Mouse (Mus musculus) heart, embryonic 14.5 days (tissue): Measurements from ENCODE around the gene H2-Ob. TPM values are rescaled to one million over a fixed set of nuclear protein-coding genes. Genes with fewer than 3 reads are reported as not detected.
A peak's percentile ranks its signal among the peaks of the same experiment; 100 is the strongest.

Source experiments
- ATAC-seq: fragments of 200-750 bp; cut with Nextera tagmentation; 2 replicates; pipeline ENCODE4 v1.8.0; 2017; ENCODE audit warnings: low read depth, moderate TSS enrichment; ENCODE audit not compliant: insufficient number of reproducible peaks, insufficient read depth, low FRiP score
- H3K27ac ChIP-seq, 2 experiments: fragments of 200-500 bp in 1 of 2; fragments of 300-500 bp in 1 of 2; sonication (generic) in 1 of 2; replicated peaks in 1 of 2; 2 replicates each; pipeline ENCODE4 v1.5.1; 2012 to 2014; ENCODE audit warnings: low read depth in 2 of 2, low read length in 2 of 2, control low read depth in 1 of 2, mild to moderate bottlenecking in 1 of 2, mixed read lengths in 1 of 2; ENCODE audit not compliant: control insufficient read depth in 1 of 2, insufficient read depth in 1 of 2
- H3K27me3 ChIP-seq: fragments of 300-500 bp; sonication (generic); 2 replicates; pipeline ENCODE4 v1.6.1; 2014; ENCODE audit warnings: mild to moderate bottlenecking, low read length, control low read depth; ENCODE audit not compliant: control insufficient read depth, insufficient read depth
- H3K36me3 ChIP-seq: fragments of 300-500 bp; sonication (generic); 2 replicates; pipeline ENCODE4 v1.6.1; 2014; ENCODE audit warnings: mild to moderate bottlenecking, control low read depth, low read length, mixed read lengths; ENCODE audit not compliant: control insufficient read depth, insufficient read depth
- H3K4me1 ChIP-seq, 2 experiments: fragments of 200-500 bp in 1 of 2; fragments of 300-500 bp in 1 of 2; sonication (generic) in 1 of 2; 2 replicates each; pipeline ENCODE4 v1.6.1; 2012 to 2014; ENCODE audit warnings: low read length in 2 of 2, control low read depth in 1 of 2, mixed read lengths in 1 of 2; ENCODE audit not compliant: control insufficient read depth in 2 of 2, insufficient read depth in 2 of 2
- H3K4me2 ChIP-seq: fragments of 300-500 bp; sonication (generic); 2 replicates; pipeline ENCODE4 v1.6.1; 2014; ENCODE audit warnings: mild to moderate bottlenecking, low read length
- H3K4me3 ChIP-seq, 2 experiments: fragments of 200-500 bp in 1 of 2; fragments of 300-500 bp in 1 of 2; sonication (generic) in 1 of 2; 2 replicates each; pipeline ENCODE4 v1.5.1; 2012 to 2014; ENCODE audit warnings: low read length in 2 of 2, mild to moderate bottlenecking in 2 of 2, control low read depth in 1 of 2, low read depth in 1 of 2, moderate library complexity in 1 of 2; ENCODE audit not compliant: control insufficient read depth in 1 of 2, insufficient read depth in 1 of 2
- H3K9ac ChIP-seq: fragments of 300-500 bp; sonication (generic); 2 replicates; pipeline ENCODE4 v1.6.1; 2014; ENCODE audit warnings: mild to moderate bottlenecking, low read length
- H3K9me3 ChIP-seq: fragments of 300-500 bp; sonication (generic); 2 replicates; pipeline ENCODE4 v1.6.1; 2016; ENCODE audit warnings: low read length, control low read depth; ENCODE audit not compliant: control insufficient read depth
- WGBS: fragments of 180-500 bp; shearing (Covaris S2); extraction: QIAGEN DNeasy Blood & Tissue Kit; methylation state at CpG from one replicate; pipeline ENCODE4 v1.1.7; 2014; 5-methylcytosine and 5-hydroxymethylcytosine counted together
- polyA plus RNA-seq: library from polyadenylated mRNA; unstranded; fragments of >200 nt; fragmentation: Nextera tagmentation; extraction: Ambion mirVana; gene quantifications from 2 replicates; pipeline ENCODE4 v1.2.1, GENCODE M21; 2014

H2-Ob gene
- polyA plus RNA-seq, 1 experiment from 2014 or later: not detected

- no peak within 1 kb of the TSS for H3K9ac ChIP-seq
- H3K27me3 ChIP-seq: peaks cover 5% of the 10 kb centered on the region
- H3K4me3 ChIP-seq: no peak within 1 kb of the TSS
- WGBS: 65% methylated on average over 11 of the region's 11 CpGs
- ATAC-seq: no peak
- no peaks in the 10 kb centered on the region for H3K4me1 ChIP-seq
- no peak within 1 kb of the TSS for H3K4me2 ChIP-seq
- H3K9me3 ChIP-seq: 0 out of 2 replicates have a peak, but pooled peaks cover under 1% of the 10 kb centered on the region
- no peaks in the 10 kb centered on the region for H3K36me3 ChIP-seq
- no peak within 1 kb of the TSS for H3K27ac ChIP-seq
Observed at GRCm38 (mm10) chr17:34257594-34258375, 19.1 kb downstream of the H2-Ob start, which contains the start of gene H2-Ab1. Gene H2-Ab1, plus strand, starts transcription at chr17:34257689.

GRCm38 (mm10) chr17:34260551-34260950 is 21.8 kb downstream of the H2-Ob start:
- ATAC-seq: no peak
- no peaks in the 10 kb centered on the region for H3K36me3 ChIP-seq
- H3K4me3 ChIP-seq: no peak overlapping the region
- H3K4me1 ChIP-seq: peaks cover 5 to 12% of the 10 kb centered on the region in 2 experiments; a peak in 3 of 4 replicates
- no peaks in the 10 kb centered on the region for H3K9me3 ChIP-seq
- 60% methylated on average over 5 of the region's 5 CpGs for WGBS
- no peak overlapping the region for H3K27ac ChIP-seq
- no peak overlapping the region for H3K4me2 ChIP-seq
- peaks cover 16% of the 10 kb centered on the region for H3K27me3 ChIP-seq
- no peak overlapping the region for H3K9ac ChIP-seq

- 17% methylated on average over 4 of the region's 4 CpGs for WGBS
- H3K27me3 ChIP-seq: peaks cover 16% of the 10 kb centered on the region
- no peak overlapping the region for H3K9ac ChIP-seq
- H3K4me1 ChIP-seq: peaks cover 5 to 12% of the 10 kb centered on the region in 2 experiments; a peak in 3 of 4 replicates
- no peak overlapping the region for H3K4me3 ChIP-seq
- no peaks in the 10 kb centered on the region for H3K36me3 ChIP-seq
- peak; percentile 50; the same call in 1 of the 2 replicates for ATAC-seq
- no peaks in the 10 kb centered on the region for H3K9me3 ChIP-seq
- H3K4me2 ChIP-seq: no peak overlapping the region
- H3K27ac ChIP-seq: no peak overlapping the region
Observed at GRCm38 (mm10) chr17:34261502-34261901, 22.8 kb downstream of the H2-Ob start.

- 0 out of 2 replicates have a peak, but pooled peaks have one; percentile 55 for ATAC-seq
- peaks cover 16% of the 10 kb centered on the region for H3K27me3 ChIP-seq
- H3K9ac ChIP-seq: peak overlapping the region; percentile 47
- peaks cover 5 to 12% of the 10 kb centered on the region in 2 experiments; a peak in 3 of 4 replicates for H3K4me1 ChIP-seq
- H3K4me2 ChIP-seq: peak overlapping the region; percentile 97
- WGBS: 0% methylated on average over 8 of the region's 8 CpGs
- H3K27ac ChIP-seq: no peak overlapping the region
- H3K4me3 ChIP-seq: peak overlapping the region; percentile 60 to 62
- no peaks in the 10 kb centered on the region for H3K9me3 ChIP-seq
- H3K36me3 ChIP-seq: no peaks in the 10 kb centered on the region
Observed at GRCm38 (mm10) chr17:34263068-34263467, 24.4 kb downstream of the H2-Ob start.

GRCm38 (mm10) chr17:34263811-34264371 is 25.2 kb downstream of the H2-Ob start:
- H3K4me2 ChIP-seq: peak overlapping the region; percentile 97
- peak overlapping the region; percentile 77; the same call in 1 of the 2 replicates for H3K9ac ChIP-seq
- peaks cover 5 to 12% of the 10 kb centered on the region in 2 experiments; a peak in 3 of 4 replicates for H3K4me1 ChIP-seq
- no peaks in the 10 kb centered on the region for H3K36me3 ChIP-seq
- WGBS: 5% methylated on average over 14 of the region's 14 CpGs
- H3K4me3 ChIP-seq: peak overlapping the region; percentile 60 to 62
- ATAC-seq: no peak
- no peak overlapping the region for H3K27ac ChIP-seq
- no peaks in the 10 kb centered on the region for H3K9me3 ChIP-seq
- peaks cover 16% of the 10 kb centered on the region; the same call in 1 of the 2 replicates for H3K27me3 ChIP-seq

GRCm38 (mm10) chr17:34264452-34265351 is 26.0 kb downstream of the H2-Ob start:
- H3K27ac ChIP-seq: no peak overlapping the region
- peaks cover 16% of the 10 kb centered on the region; the same call in 1 of the 2 replicates for H3K27me3 ChIP-seq
- no peak for ATAC-seq
- H3K9me3 ChIP-seq: no peaks in the 10 kb centered on the region
- peak overlapping the region; percentile 97 for H3K4me2 ChIP-seq
- H3K36me3 ChIP-seq: no peaks in the 10 kb centered on the region
- H3K9ac ChIP-seq: peak overlapping the region; percentile 77
- 2% methylated on average over 88 of the region's 93 CpGs for WGBS
- H3K4me1 ChIP-seq: peaks cover 5 to 12% of the 10 kb centered on the region in 2 experiments; a peak in 3 of 4 replicates
- peak overlapping the region; percentile 50 to 60 for H3K4me3 ChIP-seq

- H3K9me3 ChIP-seq: no peaks in the 10 kb centered on the region
- peaks cover 11% of the 10 kb centered on the region; the same call in 1 of the 2 replicates for H3K27me3 ChIP-seq
- H3K4me1 ChIP-seq: peaks cover 5 to 12% of the 10 kb centered on the region in 2 experiments; a peak in 3 of 4 replicates
- ATAC-seq: no peak
- H3K4me2 ChIP-seq: no peak overlapping the region
- H3K36me3 ChIP-seq: no peaks in the 10 kb centered on the region
- no peak overlapping the region for H3K4me3 ChIP-seq
- no peak overlapping the region for H3K27ac ChIP-seq
- 64% methylated on average over 2 of the region's 2 CpGs for WGBS
- H3K9ac ChIP-seq: no peak overlapping the region
Observed at GRCm38 (mm10) chr17:34268262-34268661, 29.6 kb downstream of the H2-Ob start.
